Mouse (Mus musculus) CD4-positive, CD25-positive, alpha-beta regulatory T cell, adult 4 months (primary cell): ENCODE results near the gene Gm10985. TPM values are rescaled to one million over a fixed set of nuclear protein-coding genes. Genes with fewer than 3 reads are reported as not detected.

ENCODE experiments used
- ATAC-seq: one replicate; pipeline ENCODE4 v1.8.0; 2017
- polyA plus RNA-seq, 2 experiments: library from polyadenylated mRNA; unstranded; fragments of 100-300 nt; shearing (Covaris generic); gene quantifications; one replicate each; pipeline ENCODE4 v1.2.1; 2017

The Gm10985 gene
- polyA plus RNA-seq, result not detected

- ATAC-seq, result no peak
These were observed at the start of gene Gm10985 for GRCm38 (mm10) chr3:53844786-53845185. Gene Gm10985 (plus strand): TSS chr3:53845086.

- no peak for ATAC-seq
These were observed 48.0 kb upstream of the Gm10985 start for GRCm38 (mm10) chr3:53796933-53797332.

GRCm38 (mm10) chr3:53799671-53800070 lies 45.2 kb upstream of the Gm10985 start:
- ATAC-seq, result no peak

GRCm38 (mm10) chr3:53813421-53813977 lies 31.4 kb upstream of the Gm10985 start:
- no peak for ATAC-seq

GRCm38 (mm10) chr3:53834238-53834637 lies 10.6 kb upstream of the Gm10985 start:
- ATAC-seq, result no peak

- ATAC-seq, result no peak
These were observed 1.5 kb downstream of the Gm10985 start for GRCm38 (mm10) chr3:53846206-53846928.

GRCm38 (mm10) chr3:53847726-53848125 lies 2.8 kb downstream of the Gm10985 start:
- ATAC-seq, result no peak

- ATAC-seq, result no peak
These were observed 3.4 kb downstream of the Gm10985 start for GRCm38 (mm10) chr3:53848262-53848661.

GRCm38 (mm10) chr3:53854261-53854660 lies 9.4 kb downstream of the Gm10985 start:
- no peak for ATAC-seq

GRCm38 (mm10) chr3:53854831-53855230 lies 9.9 kb downstream of the Gm10985 start:
- no peak for ATAC-seq

- peak; percentile 95 for ATAC-seq
These were observed 18.7 kb downstream of the Gm10985 start, which contains the start of gene Ufm1 for GRCm38 (mm10) chr3:53863383-53864220. Gene Ufm1 (minus strand): TSS chr3:53863830.

- no peak for ATAC-seq
These were observed 23.3 kb downstream of the Gm10985 start for GRCm38 (mm10) chr3:53868212-53868611.

- no peak for ATAC-seq
These were observed 24.4 kb downstream of the Gm10985 start for GRCm38 (mm10) chr3:53869263-53869662.

- ATAC-seq, result no peak
These were observed 25.6 kb downstream of the Gm10985 start for GRCm38 (mm10) chr3:53870482-53870881.

- no peak for ATAC-seq
These were observed 26.7 kb downstream of the Gm10985 start for GRCm38 (mm10) chr3:53871596-53871995.

- ATAC-seq, result no peak
These were observed 46.0 kb downstream of the Gm10985 start for GRCm38 (mm10) chr3:53890619-53891540.

Other genes with a start within 250 kb of the Gm10985 start
- gene Frem2, start 187.7 kb upstream of the Gm10985 start, polyA plus RNA-seq, result not detected
- gene Ufm1, start 18.7 kb downstream of the Gm10985 start, polyA plus RNA-seq, result 10 to 100 TPM; 49.9 to 53.9 TPM